Mouse (Mus musculus): ENCODE results near the gene Ube2o.
"Not testable (repeated sequence)": the region's sequence is repeated elsewhere in the genome, so short reads cannot be mapped to it uniquely, and the experiment has no call there.

The Ube2o gene

DNA sequence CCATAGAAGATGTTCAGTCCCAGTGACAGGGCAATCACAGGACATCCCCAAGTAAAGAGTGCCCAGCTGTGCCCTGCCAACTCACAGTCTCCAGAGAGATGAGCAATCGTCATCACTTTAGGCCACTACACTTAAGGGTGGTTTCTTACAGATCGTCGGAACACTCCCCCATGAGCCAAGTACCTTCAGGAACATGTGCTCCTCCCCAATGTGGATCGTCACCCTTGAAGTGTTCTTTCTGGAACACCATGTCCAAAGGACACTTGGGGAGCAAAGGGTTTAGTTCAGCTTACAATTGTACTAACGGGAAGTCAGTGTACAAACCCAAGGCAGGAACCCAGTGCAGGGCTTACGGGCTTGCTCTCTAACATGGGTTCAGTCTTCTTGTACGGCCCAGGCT lies 69.1 kb downstream of the Ube2o start:
- no peak for DNase-seq (ENCODE audit: low spot score)

DNA sequence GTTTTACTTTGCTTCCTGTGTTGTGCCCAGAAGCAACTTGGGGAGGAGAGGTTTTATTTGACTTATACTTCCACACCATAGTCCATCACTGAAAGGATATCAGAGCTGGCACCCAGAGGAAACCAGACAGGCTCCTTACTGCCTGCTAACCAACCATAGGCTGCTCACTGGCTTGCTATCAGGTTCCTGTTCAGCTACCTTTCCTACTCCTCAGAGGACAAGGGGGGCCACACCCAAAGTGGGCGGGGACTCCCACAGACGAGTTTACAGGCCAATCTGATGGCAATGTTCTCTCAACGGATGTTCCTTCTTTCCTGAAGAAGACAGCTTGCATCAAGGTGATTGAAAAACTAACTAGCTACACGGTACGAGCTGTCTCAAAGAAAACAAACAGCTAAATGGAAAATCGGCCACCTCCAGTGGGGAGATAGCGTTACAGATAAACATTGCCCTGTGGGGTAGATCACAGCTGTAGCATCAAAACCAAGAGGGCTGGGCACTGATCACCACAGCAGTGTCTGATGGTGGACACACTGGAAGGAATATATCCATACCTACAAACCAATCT lies 69.9 kb downstream of the Ube2o start:
- no peak for DNase-seq (ENCODE audit: low spot score)

DNA sequence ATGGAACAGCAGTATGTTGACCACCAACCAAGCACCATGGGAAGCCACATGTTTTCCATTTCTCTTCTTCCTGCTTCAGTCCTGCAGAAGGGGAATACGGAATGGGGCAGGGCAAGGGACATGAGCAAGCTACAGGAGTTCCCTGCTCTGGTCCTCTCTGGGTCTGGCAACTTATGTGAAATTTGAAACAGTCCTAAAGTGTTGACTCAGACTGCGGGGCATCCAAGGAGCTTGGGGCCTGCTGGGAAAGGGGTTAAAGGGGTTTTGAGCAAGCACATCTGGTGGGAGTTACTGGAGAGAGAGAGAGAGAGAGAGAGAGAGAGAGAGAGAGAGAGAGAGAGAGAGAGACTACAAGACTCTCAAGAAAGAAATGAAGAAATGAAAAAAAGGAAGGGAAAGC lies 72.6 kb downstream of the Ube2o start:
- DNase-seq (ENCODE audit: low spot score) = no peak

DNA sequence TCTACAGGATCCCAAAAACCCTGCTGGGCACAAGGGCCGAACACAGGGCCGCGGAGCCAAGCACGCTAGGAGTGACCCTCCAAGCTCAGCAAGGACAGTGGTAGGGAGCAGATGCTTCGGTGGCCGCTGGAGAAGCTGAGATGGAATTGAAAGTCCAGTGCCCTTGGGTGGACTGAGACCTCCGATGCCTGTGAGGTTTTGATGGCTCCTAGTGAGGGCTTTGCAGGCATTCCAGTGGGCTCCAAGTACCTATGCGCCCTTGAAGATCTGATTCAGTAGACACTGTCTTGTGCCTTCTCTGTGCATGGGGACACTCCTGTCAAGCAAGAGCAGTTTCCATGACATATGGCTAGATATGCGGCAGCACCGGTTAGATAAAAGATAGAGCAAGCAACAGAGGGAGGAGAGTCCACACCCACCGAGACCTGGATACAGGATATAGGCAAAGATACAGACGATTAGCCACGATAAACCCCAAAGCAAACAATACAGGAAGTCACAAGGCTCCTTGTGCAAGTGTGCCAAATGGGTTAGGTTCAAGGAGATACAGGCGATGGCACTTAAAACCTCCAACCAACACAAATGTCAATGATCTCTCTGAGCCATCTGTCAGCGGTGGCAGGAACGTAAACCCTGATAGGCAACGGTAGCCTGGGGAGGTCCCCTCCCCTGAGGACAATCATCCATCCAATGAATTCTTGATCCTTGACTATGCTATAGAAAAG lies 74.9 kb downstream of the Ube2o start:
- DNase-seq (ENCODE audit: low spot score) = no peak

DNA sequence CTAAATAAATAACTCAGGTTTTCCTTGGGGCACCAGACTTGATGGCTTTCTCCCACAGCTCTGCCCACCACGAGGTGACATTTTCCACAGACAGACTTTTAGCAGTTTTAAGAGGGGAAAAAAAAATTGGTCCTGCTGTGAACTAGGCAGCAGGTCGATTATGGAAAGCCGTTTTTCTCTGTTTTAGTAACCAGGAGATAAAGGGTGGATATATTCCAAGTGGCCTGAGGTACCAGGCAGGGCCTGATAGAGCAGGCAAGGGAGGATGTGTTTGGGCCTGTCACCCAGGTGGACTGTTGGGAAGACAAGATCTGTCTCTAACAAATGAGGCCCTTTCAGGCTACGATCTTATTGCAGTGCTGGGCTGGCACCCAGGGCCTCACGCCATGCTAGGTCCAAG lies 75.7 kb downstream of the Ube2o start:
- no peak for DNase-seq (ENCODE audit: low spot score)

DNA sequence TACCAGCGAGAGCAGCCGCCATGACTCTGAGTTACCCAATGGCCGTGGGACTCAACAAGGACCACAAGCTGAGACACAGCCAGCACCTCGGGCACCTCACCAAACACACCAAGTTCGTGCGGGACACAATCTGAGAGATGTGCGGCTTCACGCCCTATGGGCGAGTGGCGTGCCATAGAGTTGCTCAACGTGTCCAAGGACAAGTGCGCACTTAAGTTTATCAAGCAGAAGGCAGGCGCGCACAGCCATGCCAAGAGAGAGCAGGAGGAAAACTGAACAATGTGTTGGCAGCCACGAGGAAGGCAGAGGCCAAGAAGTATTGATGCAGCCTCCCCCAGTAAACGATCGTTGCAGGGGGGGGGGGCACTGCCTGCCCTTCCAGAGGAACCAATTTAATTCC lies 76.7 kb downstream of the Ube2o start:
- no peak for DNase-seq (ENCODE audit: low spot score)

DNA sequence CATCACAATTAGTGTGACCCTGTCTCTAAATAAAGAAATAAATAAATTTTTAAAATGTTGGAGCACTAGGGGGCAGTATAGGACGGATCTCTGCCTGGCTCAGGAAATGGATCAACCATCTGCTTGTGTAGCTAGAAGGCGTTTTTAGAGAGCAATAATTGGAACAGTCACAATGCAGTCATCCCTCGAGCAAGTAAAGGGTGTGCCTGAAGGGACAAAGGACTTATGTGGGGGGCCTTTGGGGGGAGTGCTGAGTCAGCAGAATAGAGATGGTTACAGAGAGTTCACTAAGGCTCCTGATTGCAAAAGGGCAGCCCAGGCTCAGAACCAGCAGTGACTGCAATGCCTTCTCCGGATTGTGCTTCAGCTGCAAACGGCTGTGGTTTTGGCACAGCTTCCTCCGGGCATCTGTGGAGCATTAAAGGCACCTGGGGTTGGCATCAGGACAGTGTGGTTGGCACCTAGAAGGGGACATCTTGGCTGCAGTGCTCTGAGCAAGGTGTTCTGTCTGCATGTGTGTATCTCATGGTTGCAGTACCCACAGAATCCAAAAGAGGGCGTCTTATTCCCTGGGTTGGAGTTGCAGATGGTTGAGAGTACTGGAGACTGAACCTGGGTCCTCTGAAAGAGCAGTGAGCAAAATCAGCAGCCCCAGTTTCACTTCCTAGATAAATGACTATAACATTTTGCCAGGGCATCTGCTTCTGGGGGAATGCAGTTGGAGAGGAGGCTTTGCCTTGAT lies 80.1 kb downstream of the Ube2o start:
- no peak for DNase-seq (ENCODE audit: low spot score)

DNA sequence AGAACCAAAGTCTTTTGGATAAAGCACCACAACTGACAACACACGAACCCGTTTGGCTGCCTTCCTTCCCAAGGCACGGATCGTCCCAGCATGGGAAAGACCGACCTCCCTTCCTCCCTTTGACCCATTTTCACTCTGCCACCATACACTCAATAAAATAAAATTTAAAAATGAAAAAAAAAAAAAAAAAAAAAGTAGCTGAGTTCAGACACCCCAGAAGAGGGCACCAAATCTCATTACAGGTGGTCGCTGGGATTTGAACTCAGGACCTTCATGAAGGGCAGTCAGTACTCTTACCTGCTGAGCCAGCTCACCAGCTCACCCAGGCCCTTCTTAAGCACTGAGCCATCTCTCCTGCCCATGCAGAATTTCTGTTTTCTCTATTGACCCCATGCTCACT lies 82.2 kb downstream of the Ube2o start:
- DNase-seq (ENCODE audit: low spot score) = no peak

DNA sequence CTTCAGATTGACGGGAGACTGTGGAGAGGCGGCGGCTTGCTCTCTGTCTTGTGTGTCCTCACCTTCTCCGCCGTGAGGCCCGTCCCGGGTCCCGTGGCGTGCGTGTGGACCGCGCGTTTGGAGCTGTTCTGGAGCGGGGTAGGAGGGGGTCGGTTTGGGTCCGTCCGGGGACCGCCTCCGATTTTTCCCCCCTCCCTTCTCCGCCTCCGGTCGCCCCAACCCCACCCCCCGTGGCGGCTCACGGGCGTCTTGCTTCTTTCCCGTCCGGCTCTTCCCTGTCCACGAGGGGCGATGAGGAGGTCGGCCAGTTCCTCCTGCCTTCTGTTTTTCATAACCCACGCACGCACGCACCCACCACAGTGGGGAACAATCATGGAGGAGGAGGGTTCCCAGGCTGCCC lies 82.7 kb downstream of the Ube2o start:
- DNase-seq (ENCODE audit: low spot score) = no peak

DNA sequence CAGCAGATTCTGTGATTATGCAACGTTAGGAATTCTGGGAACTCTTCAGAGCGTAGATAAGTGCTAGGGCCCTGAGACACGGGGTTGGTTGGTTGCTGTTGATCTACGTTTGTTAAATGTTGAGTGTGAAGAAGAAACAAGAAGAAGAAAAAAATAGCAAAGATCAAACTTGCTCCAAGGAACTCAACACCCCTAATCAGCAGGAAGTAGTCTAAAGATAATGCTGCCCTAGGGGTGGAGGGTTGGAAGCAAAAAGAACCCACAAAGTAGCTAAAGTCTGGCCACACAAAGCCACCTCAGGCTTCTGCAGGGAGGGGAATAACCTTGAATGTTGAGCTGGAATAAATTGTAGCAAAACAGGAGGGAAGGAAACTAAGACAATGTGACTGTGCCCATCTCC lies 83.9 kb downstream of the Ube2o start:
- DNase-seq (ENCODE audit: low spot score) = no peak

DNA sequence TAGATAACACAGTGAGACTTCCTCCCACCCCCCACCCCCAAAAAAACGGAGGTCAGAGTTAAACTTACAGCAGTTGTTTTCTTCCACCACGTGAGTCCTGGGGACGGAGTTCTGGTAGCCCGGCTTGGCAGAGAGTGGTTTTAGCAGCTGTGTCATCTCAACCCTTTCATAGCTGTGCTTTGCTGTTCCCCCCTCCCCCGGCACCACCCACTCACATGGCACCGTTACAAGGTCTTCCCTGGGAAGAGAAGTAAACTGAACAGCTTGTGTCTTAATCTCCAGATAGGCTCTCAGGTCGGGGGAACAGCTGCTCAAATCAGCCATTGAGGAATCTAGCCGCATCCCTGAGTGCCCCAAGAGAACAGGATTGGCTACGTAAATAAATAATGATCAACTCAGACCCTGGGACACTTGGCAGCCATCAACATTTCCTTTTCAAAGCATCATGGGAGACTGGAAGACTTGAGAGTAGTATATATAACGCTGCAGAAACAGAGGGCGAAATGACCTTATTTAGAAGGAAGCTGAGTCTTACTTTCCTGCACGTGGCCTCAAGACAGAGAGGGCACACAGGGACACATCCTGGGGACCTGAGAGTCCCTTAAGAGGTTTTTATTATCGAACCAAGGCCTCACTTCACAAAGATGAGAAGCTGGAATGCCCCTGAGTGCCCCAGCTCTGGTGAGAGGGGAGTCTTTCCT lies 86.6 kb downstream of the Ube2o start:
- peak; percentile 41 for DNase-seq (ENCODE audit: low spot score)

DNA sequence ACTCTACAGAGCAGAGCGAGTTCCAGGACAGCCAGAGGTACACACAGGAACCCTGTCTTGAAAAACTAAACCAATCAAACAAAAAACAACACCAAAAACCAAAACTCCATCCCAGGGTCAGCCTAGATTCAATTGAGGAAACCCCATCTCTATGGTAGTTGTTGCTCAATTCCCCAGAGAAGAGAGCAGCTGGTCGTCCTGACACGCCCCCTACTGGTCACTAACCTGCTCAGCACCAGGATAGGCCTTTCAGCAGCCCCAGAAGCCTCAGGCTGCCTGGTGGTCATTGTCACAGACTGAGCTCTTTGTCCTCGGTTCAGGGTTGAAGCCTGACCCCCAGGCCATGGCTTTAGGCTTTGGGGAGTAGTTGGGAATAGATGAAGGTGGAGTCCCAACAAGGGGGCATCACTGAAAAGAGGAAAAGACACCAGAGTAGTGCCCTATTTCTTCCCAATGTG lies 87.4 kb downstream of the Ube2o start, which contains the start of gene Prpsap1:
Gene Prpsap1 (minus strand): TSS at position 408 of the 458 bp plus-strand sequence.
- no peak for DNase-seq (ENCODE audit: low spot score)

DNA sequence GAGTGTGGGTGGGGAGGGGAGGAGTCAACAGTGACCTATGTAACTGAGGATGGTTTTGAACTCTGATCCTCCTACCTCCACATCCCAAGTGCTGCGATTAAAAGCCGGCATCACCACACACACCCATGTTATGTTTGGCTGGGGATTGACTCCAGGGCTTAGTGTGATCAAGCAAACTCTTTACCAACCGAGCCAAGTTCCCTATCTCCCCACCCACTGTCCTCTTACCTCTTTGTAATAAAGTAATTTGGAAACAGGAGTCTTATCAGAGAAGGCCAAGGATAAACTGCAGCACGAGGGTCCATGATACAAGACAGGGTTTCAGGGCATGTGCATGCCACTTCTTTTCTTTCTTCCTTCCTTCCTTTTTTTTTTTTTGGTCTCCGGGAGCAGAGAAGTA lies 88.1 kb downstream of the Ube2o start:
- DNase-seq (ENCODE audit: low spot score) = no peak

DNA sequence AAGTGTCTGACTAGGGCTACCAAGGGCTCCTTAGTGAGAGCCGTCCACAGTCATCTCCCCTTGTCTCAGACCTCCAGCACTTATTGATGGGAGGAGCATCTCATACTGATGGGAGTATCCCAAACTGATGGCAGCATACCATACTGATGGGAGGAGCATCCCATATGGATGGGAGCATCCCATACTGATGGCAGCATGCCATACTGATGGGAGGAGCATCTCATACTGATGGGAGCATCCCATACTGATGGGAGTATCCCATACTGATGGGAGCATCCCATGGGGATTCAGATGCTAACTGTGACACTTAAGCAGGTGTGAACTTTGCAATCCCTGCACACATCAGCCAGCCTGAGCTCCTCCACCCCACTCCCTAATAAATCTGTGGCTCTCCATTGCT lies 88.7 kb downstream of the Ube2o start:
- not testable (repeated sequence) for DNase-seq (ENCODE audit: low spot score)

DNA sequence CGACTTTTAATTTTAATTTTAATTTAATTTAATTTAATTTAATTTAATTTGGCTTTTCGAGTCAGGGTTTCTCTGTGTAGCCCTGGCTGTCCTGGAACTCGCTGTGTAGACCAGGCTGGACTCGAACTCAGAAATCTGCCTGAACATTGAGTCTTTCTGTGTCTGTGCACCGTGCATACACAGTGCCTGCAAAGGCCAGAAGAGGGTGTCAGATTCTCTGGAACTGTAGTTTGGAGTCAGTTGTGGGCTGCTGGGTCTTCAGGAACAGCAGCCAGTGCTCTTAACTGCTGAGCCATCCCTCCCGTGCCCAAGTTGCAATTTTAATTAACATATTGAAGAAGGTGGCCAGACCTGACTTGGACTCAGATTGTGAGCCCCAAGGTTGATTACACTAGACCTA lies 89.9 kb downstream of the Ube2o start:
- DNase-seq (ENCODE audit: low spot score) = no peak

DNA sequence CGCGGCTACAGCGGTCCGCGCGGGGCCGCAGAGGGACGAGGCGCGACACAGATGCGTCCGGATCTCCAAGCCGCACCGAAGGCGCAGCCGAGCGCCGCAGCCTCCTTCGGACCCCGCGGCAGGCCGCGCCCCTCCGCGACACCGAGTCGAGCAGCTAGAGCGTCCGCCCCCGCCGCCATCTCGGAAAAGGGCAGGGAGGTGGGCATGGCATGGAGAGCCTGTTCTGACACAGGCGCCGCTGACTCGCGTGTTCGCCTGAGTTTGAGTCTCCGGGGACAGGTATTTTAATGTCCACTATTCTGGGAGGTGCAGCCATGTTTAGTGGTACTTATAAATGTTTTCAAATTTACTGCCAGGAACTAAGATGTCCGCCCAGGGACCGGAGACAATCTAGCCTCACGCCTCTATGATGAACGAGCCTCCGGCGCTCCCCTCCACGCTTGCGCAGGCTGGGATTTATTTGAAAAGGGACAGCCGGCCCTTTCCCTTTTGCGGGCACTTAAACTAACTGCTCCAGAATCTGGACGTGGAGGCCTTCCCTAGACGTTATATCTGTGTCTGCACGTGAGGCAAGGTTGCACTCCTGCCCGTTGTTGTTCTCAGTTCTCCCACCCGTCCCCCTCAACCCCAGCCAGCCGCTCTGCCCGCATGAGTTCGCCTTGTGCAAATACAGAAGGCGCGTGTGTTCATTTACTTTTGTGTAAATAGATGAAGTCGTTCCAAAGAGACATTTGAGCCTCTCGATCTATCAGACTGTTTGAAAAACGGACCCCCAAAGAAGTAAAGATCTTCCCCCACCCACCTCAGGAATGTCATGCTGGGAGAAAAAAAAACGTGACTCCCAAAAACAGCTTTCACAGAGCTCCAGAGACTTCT lies 90.8 kb downstream of the Ube2o start:
- DNase-seq (ENCODE audit: low spot score) = peak; percentile 72

DNA sequence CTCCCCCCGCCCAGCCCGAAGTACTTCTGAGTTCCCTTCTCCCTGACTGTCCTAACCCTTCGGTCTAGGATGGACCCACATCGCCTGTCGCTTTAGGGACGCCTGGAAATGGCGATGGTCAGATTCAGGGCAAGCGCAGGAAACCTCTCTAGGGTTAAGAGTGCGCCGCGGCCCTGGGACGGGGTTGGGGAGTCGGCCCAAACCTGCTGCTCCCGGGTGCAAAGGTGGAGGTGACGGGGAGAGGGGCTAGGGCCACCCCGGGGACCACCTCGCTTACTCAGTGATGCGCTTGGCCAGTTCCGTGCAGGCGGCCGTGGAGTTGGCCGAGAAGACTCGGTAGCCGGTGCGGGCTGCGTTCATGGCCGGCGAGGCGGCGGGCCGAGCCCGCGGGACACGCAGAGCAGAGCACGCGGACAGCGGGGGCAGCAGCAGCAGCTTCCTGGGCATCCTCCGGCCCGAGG lies 91.4 kb downstream of the Ube2o start:
- DNase-seq (ENCODE audit: low spot score) = no peak

DNA sequence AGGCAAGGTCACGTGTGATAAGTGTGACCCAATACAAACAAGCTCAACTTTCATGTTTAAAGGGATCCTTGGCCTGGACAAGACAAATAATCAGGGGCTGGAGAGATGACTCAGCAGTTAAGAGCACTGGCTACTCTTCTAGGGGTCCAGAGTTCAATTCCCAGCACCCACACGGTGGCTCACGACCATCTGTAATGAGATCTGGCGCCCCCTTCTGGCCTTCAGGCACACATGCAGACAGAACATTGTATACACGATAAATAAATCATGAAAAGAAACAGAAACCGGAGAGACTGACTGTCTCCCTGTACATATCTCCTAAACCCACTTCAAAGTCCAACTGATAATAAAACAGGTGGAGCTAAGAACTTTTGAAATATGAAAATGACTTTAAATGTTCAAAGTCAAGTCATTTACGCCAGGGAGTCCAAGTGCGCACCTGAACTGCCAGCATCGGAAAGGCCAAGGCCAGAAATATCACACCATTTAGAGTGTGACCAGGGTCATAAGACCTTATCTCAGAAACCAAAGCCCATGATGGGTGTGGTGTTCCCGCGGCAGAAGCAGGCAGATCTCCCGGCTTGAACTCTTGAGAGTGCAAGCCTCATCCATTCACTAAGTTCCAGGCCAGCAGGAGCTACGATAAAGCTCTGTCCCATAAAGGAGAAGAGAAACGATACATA lies 92.4 kb downstream of the Ube2o start:
- DNase-seq (ENCODE audit: low spot score) = no peak

DNA sequence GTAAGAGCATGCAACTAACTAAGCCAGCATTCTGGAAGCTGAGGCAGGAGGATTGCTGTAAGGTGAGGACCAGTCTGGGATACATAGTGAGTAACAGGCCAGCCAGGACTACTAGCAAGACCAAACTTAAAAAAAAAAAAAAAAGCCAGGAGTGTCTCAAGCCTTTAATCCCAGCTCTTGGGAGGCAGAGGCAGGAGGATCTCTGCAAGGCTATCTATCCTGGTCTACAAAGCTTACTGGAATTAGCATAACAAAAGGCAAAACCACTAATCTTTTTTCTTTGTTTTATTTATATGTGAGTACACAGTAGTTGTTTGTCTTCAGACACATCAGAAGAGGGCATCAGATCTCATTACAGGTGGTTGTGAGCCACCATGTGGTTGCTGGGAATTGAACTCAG lies 93.0 kb downstream of the Ube2o start:
- DNase-seq (ENCODE audit: low spot score) = no peak

Measured in urinary bladder, postnatal 10 days (tissue).